Mouse (Mus musculus) stomach, embryonic 16.5 days (tissue): ENCODE measurements around the gene Tac4. TPM values are rescaled to one million over a fixed set of nuclear protein-coding genes. Genes with fewer than 3 reads are reported as not detected.

Source experiments
- ATAC-seq: fragments of 200-750 bp; cut with Nextera tagmentation; 2 replicates; pipeline ENCODE4 v1.8.0; 2017; ENCODE audit warnings: moderate number of reproducible peaks, moderate TSS enrichment; ENCODE audit not compliant: insufficient read depth, low FRiP score
- H3K27ac ChIP-seq: fragments of 300-500 bp; sonication (generic); 2 replicates; pipeline ENCODE4 v1.5.1; 2014; ENCODE audit warnings: low read length
- H3K27me3 ChIP-seq: fragments of 300-500 bp; sonication (generic); 2 replicates; pipeline ENCODE4 v1.6.1; 2014; ENCODE audit warnings: low read length, control low read depth, mixed read lengths; ENCODE audit not compliant: control insufficient read depth, insufficient read depth
- H3K36me3 ChIP-seq: fragments of 300-500 bp; sonication (generic); 2 replicates; pipeline ENCODE4 v1.6.1; 2014; ENCODE audit warnings: low read length; ENCODE audit not compliant: control insufficient read depth, insufficient read depth
- H3K4me1 ChIP-seq: fragments of 300-500 bp; sonication (generic); 2 replicates; pipeline ENCODE4 v1.6.1; 2014; ENCODE audit warnings: low read length, control low read depth, mixed read lengths; ENCODE audit not compliant: control insufficient read depth, insufficient read depth
- H3K4me2 ChIP-seq: fragments of 300-500 bp; sonication (generic); 2 replicates; pipeline ENCODE4 v1.6.1; 2014; ENCODE audit warnings: low read depth, low read length, mixed read lengths
- H3K4me3 ChIP-seq: fragments of 300-500 bp; sonication (generic); replicated peaks from 2 replicates; pipeline ENCODE4 v1.5.1; 2014; ENCODE audit warnings: mild to moderate bottlenecking, low read length
- H3K9ac ChIP-seq: fragments of 300-500 bp; sonication (generic); 2 replicates; pipeline ENCODE4 v1.6.1; 2014; ENCODE audit warnings: low read length
- H3K9me3 ChIP-seq: fragments of 300-500 bp; sonication (generic); replicated peaks from 2 replicates; pipeline ENCODE4 v1.6.1; 2016; ENCODE audit warnings: low read length, control low read depth; ENCODE audit not compliant: control insufficient read depth
- WGBS: fragments of 180-500 bp; shearing (Covaris S2); extraction: QIAGEN DNeasy Blood & Tissue Kit; methylation state at CpG from one replicate; pipeline ENCODE4 v1.1.7; 2014; 5-methylcytosine and 5-hydroxymethylcytosine counted together
- polyA plus RNA-seq: library from polyadenylated mRNA; unstranded; fragments of >200 nt; fragmentation: Nextera tagmentation; extraction: Ambion mirVana; gene quantifications from 2 replicates; pipeline ENCODE4 v1.2.1, GENCODE M21; 2015

Tac4 gene
- polyA plus RNA-seq, 1 experiment from 2014 or later, result 0.10 TPM

- 66% methylated on average over 8 of the region's 8 CpGs for WGBS
- no peak for ATAC-seq
Observed at GRCm38 (mm10) chr11:95254165-95254564, 7.2 kb upstream of the Tac4 start.

GRCm38 (mm10) chr11:95255747-95256146 lies 5.6 kb upstream of the Tac4 start:
- Histone ChIP-seq H3K27ac (no peak overlapping the region), H3K4me2 (no peak overlapping the region), H3K4me3 (no peak overlapping the region), H3K36me3 (no peaks in the 10 kb centered on the region), H3K9ac (no peak overlapping the region), H3K27me3 (no peaks in the 10 kb centered on the region), H3K4me1 (peaks cover 4% of the 10 kb centered on the region; the same call in 1 of the 2 replicates), H3K9me3 (no peaks in the 10 kb centered on the region)
- no peak for ATAC-seq
- 64% methylated on average over 6 of the region's 6 CpGs for WGBS

More at GRCm38 (mm10) chr11:95254165-95254564, 7.2 kb upstream of the Tac4 start:
- Histone ChIP-seq H3K36me3 (no peaks in the 10 kb centered on the region), H3K4me2 (no peak overlapping the region), H3K4me3 (no peak overlapping the region), H3K27me3 (no peaks in the 10 kb centered on the region), H3K4me1 (peaks cover 4% of the 10 kb centered on the region; the same call in 1 of the 2 replicates), H3K27ac (no peak overlapping the region), H3K9me3 (no peaks in the 10 kb centered on the region), H3K9ac (no peak overlapping the region)

- H3K4me2 ChIP-seq, result no peak overlapping the region; the same call in 1 of the 2 replicates
- H3K9me3 ChIP-seq, result no peaks in the 10 kb centered on the region
- WGBS, result 38% methylated on average over 4 of the region's 4 CpGs
Observed at GRCm38 (mm10) chr11:95257930-95258329, 3.4 kb upstream of the Tac4 start.

GRCm38 (mm10) chr11:95258490-95258889 lies 2.8 kb upstream of the Tac4 start:
- Histone ChIP-seq H3K4me2 (peak overlapping the region; percentile 97), H3K27ac (peak overlapping the region; percentile 81), H3K4me1 (peaks cover 6% of the 10 kb centered on the region; the same call in 1 of the 2 replicates), H3K27me3 (no peaks in the 10 kb centered on the region), H3K4me3 (peak overlapping the region; percentile 73), H3K9me3 (no peaks in the 10 kb centered on the region), H3K9ac (peak overlapping the region; percentile 83), H3K36me3 (no peaks in the 10 kb centered on the region)
- peak; percentile 49; the same call in 1 of the 2 replicates for ATAC-seq
- under 1% methylated on average over 26 of the region's 26 CpGs for WGBS

More at GRCm38 (mm10) chr11:95257930-95258329, 3.4 kb upstream of the Tac4 start:
- Histone ChIP-seq H3K27me3 (no peaks in the 10 kb centered on the region), H3K4me1 (peaks cover 4% of the 10 kb centered on the region; the same call in 1 of the 2 replicates), H3K27ac (no peak overlapping the region), H3K9ac (no peak overlapping the region), H3K4me3 (no peak overlapping the region), H3K36me3 (no peaks in the 10 kb centered on the region)
- no peak for ATAC-seq

- Histone ChIP-seq H3K4me3 (peak overlapping the region; percentile 73), H3K4me2 (peak overlapping the region; percentile 97), H3K27ac (peak overlapping the region; percentile 81), H3K4me1 (peaks cover 13% of the 10 kb centered on the region; the same call in 1 of the 2 replicates), H3K9ac (peak overlapping the region; percentile 83), H3K27me3 (no peaks in the 10 kb centered on the region), H3K36me3 (no peaks in the 10 kb centered on the region), H3K9me3 (no peaks in the 10 kb centered on the region)
- ATAC-seq, result peak; percentile 76
- under 1% methylated on average over 73 of the region's 73 CpGs for WGBS
Observed at GRCm38 (mm10) chr11:95259088-95259849, 2.1 kb upstream of the Tac4 start.

GRCm38 (mm10) chr11:95263816-95264454 lies 2.6 kb downstream of the Tac4 start:
- Histone ChIP-seq H3K27ac (peak overlapping the region; percentile 83), H3K36me3 (0 out of 2 replicates have a peak, but pooled peaks cover 5% of the 10 kb centered on the region), H3K27me3 (no peaks in the 10 kb centered on the region), H3K9me3 (no peaks in the 10 kb centered on the region), H3K4me3 (no peak overlapping the region), H3K9ac (no peak overlapping the region), H3K4me2 (no peak overlapping the region), H3K4me1 (peaks cover 13% of the 10 kb centered on the region; the same call in 1 of the 2 replicates)
- ATAC-seq, result peak; percentile 48
- 24% methylated on average over 11 of the region's 11 CpGs for WGBS

GRCm38 (mm10) chr11:95264455-95265013 lies 3.2 kb downstream of the Tac4 start:
- ATAC-seq, result no peak

GRCm38 (mm10) chr11:95266540-95267245 lies 5.4 kb downstream of the Tac4 start:
- ATAC-seq, result no peak
- H3K4me3 ChIP-seq, result no peak overlapping the region
- WGBS, result 54% methylated on average over 6 of the region's 6 CpGs
- H3K9ac ChIP-seq, result no peak overlapping the region
- no peaks in the 10 kb centered on the region for H3K27me3 ChIP-seq
- no peaks in the 10 kb centered on the region for H3K9me3 ChIP-seq
- peaks cover 13% of the 10 kb centered on the region; the same call in 1 of the 2 replicates for H3K4me1 ChIP-seq
- H3K4me2 ChIP-seq, result no peak overlapping the region
- H3K36me3 ChIP-seq, result peaks cover 7% of the 10 kb centered on the region
- no peak overlapping the region for H3K27ac ChIP-seq

More at GRCm38 (mm10) chr11:95264455-95265013, 3.2 kb downstream of the Tac4 start:
- Histone ChIP-seq H3K4me2 (no peak overlapping the region), H3K27me3 (no peaks in the 10 kb centered on the region), H3K9me3 (no peaks in the 10 kb centered on the region), H3K4me3 (no peak overlapping the region), H3K36me3 (0 out of 2 replicates have a peak, but pooled peaks cover 5% of the 10 kb centered on the region), H3K9ac (no peak overlapping the region), H3K27ac (peak overlapping the region; percentile 83), H3K4me1 (peaks cover 13% of the 10 kb centered on the region; the same call in 1 of the 2 replicates)
- WGBS, result 74% methylated on average over 4 of the region's 4 CpGs
